Mouse (Mus musculus) midbrain, embryonic 10.5 days (tissue): Measurements from ENCODE around the gene B2m. TPM values are rescaled to one million over a fixed set of nuclear protein-coding genes. Genes with fewer than 3 reads are reported as not detected.
"Not testable (repeated sequence)": the region's sequence is repeated elsewhere in the genome, so short reads cannot be mapped to it uniquely, and the experiment has no call there.

Experiments
- DNase-seq: peaks from one replicate; pipeline ENCODE4 v3.0.0-alpha.2; 2017; ENCODE audit warnings: low spot score
- H3K27ac ChIP-seq: fragments of 300-500 bp; sonication (generic); replicated peaks from 2 replicates; pipeline ENCODE4 v1.5.1; 2016; ENCODE audit warnings: mild to moderate bottlenecking
- H3K27me3 ChIP-seq: fragments of 300-500 bp; sonication (generic); 2 replicates; pipeline ENCODE4 v1.6.1; 2016; ENCODE audit warnings: low read depth, mild to moderate bottlenecking; ENCODE audit not compliant: poor library complexity, severe bottlenecking
- H3K36me3 ChIP-seq: fragments of 300-500 bp; sonication (generic); 2 replicates; pipeline ENCODE4 v1.6.1; 2016; ENCODE audit warnings: mild to moderate bottlenecking, moderate library complexity
- H3K4me1 ChIP-seq: fragments of 300-500 bp; sonication (generic); 2 replicates; pipeline ENCODE4 v1.6.1; 2016
- H3K4me3 ChIP-seq: fragments of 300-500 bp; sonication (generic); 2 replicates; pipeline ENCODE4 v1.5.1; 2016; ENCODE audit warnings: mild to moderate bottlenecking, moderate library complexity
- H3K9me3 ChIP-seq: fragments of 300-500 bp; sonication (generic); replicated peaks from 2 replicates; pipeline ENCODE4 v1.6.1; 2016; ENCODE audit warnings: mild to moderate bottlenecking
- WGBS: fragments of 180-500 bp; shearing (Covaris S2); methylation state at CpG from one replicate; pipeline ENCODE4 v1.1.7; 2016; 5-methylcytosine and 5-hydroxymethylcytosine counted together
- polyA plus RNA-seq: library from polyadenylated mRNA; unstranded; fragments of >200 nt; fragmentation: Nextera tagmentation; extraction: Ambion mirVana; gene quantifications from 2 replicates; pipeline ENCODE4 v1.2.1, GENCODE M21; 2016

The B2m gene
- polyA plus RNA-seq = 101 and 106 TPM in 2 replicates

- DNase-seq = peak; percentile 93
- H3K9me3 ChIP-seq = no peaks in the 10 kb centered on the region
- H3K36me3 ChIP-seq = peaks cover 8% of the 10 kb centered on the region; the same call in 1 of the 2 replicates
- peak within 1 kb of the TSS; percentile 80 for H3K4me3 ChIP-seq
- H3K27me3 ChIP-seq = peaks cover 14% of the 10 kb centered on the region
- under 1% methylated on average over 40 of the region's 40 CpGs for WGBS
- peaks cover 19% of the 10 kb centered on the region for H3K4me1 ChIP-seq
- peak within 1 kb of the TSS; percentile 87 for H3K27ac ChIP-seq
These were observed at the start of gene B2m for GRCm38 (mm10) chr2:122147508-122148241. Gene B2m, plus strand, starts transcription at chr2:122147686.

DNA sequence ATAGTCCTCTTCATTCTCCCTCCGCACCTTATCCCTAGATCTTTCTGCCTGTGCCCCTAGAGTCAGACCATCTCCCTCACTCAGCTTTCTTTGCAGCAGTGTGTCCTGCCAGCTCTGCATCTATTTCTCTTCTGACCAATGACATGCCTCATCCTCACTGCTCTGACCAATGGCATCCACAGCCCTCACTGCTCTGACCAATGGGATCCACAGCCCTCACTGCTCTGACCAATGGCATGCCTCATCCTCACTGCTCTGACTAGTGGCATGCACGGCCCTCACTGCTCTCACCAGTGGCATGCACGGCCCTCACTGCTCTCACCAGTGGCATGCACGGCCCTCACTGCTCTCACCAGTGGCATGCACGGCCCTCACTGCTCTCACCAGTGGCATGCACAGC, 49.8 kb upstream of the B2m start:
- not testable (repeated sequence) for H3K4me3 ChIP-seq, DNase-seq, H3K9me3 ChIP-seq, H3K27me3 ChIP-seq, H3K27ac ChIP-seq, H3K4me1 ChIP-seq
- peaks cover 99% of the 10 kb centered on the region for H3K36me3 ChIP-seq
- 86% methylated on average over 5 of the region's 5 CpGs for WGBS

- Histone ChIP-seq H3K9me3 (no peaks in the 10 kb centered on the region), H3K27me3 (no peaks in the 10 kb centered on the region), H3K36me3 (peaks cover 90% of the 10 kb centered on the region), H3K4me1 (no peaks in the 10 kb centered on the region), H3K27ac (no peak overlapping the region), H3K4me3 (no peak overlapping the region)
- DNase-seq = no peak
These were observed 45.4 kb upstream of the B2m start for GRCm38 (mm10) chr2:122102070-122102469.

DNA sequence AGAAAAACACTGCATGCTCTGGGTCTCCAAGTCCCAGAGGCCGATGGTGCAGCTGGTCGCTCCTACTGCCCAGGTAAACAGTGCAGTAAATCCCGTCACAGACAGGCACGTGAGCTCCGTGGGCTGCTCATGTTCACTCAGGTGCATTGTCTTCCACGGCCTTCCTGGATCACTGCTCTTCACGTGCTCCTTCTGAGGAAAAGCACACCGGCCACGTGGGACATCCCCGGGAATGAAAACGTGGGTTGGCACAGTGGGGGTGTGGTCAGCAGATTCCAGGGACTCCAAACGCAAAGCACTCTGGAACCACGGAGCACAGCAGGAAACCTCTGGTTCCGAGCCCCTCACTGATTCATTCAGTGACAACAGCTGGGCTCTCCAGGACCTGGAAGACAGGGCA, 39.4 kb upstream of the B2m start:
- Histone ChIP-seq H3K27ac (no peak overlapping the region), H3K9me3 (no peaks in the 10 kb centered on the region), H3K4me1 (no peaks in the 10 kb centered on the region), H3K36me3 (peaks cover 74% of the 10 kb centered on the region), H3K27me3 (no peaks in the 10 kb centered on the region), H3K4me3 (no peak overlapping the region)
- no peak for DNase-seq
- WGBS = 86% methylated on average over 14 of the region's 14 CpGs

DNA sequence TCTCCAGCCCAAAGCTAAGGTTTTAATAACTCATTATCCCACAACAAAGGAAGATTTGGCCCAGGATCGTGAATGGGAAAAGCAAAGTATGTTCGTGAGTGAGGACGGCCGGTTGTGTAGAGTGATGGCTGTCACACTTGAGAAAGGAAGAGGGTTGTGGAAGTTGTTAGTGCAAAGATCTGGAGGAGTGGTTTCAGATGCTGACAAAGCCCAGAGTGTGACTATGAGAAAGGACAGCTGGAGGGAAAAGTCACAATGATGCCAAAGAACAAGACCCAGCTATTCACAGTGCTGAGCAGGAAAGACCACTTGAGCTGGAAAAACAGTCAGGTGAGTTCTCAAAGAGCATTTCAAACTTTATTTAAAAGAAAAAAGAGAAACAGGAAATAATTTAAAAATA, 37.8 kb upstream of the B2m start:
- H3K27me3 ChIP-seq = no peaks in the 10 kb centered on the region
- DNase-seq = no peak

DNA sequence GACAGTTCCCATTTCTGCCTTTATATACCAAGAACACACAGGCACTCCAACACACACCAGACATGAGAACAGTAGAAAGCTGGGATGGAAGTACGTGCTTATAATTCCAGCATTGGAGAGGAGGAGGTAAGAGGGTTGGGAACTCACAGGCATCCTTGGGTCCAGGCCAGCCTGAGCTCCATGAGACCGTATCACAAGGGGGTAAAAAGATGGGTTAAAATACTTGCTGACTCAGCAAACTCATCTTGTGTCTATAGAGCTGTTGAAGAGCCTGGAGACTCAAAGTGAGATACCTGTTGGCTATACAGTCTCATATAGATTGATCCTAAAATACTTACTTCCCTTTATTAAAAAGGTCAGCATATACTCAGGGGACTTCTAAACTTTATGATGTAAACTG, 30.6 kb upstream of the B2m start:
- Histone ChIP-seq H3K36me3 (peaks cover 23% of the 10 kb centered on the region), H3K9me3 (no peaks in the 10 kb centered on the region), H3K4me3 (peak overlapping the region; percentile 76), H3K27ac (no peak overlapping the region), H3K27me3 (no peaks in the 10 kb centered on the region), H3K4me1 (peaks cover 17% of the 10 kb centered on the region)
- 89% methylated on average over 2 of the region's 2 CpGs for WGBS
- no peak for DNase-seq

More for the DNA sequence above, 37.8 kb upstream of the B2m start:
- Histone ChIP-seq H3K4me1 (no peaks in the 10 kb centered on the region), H3K36me3 (peaks cover 80% of the 10 kb centered on the region), H3K9me3 (no peaks in the 10 kb centered on the region), H3K27ac (no peak overlapping the region), H3K4me3 (no peak overlapping the region)
- 93% methylated on average over 4 of the region's 4 CpGs for WGBS

DNA sequence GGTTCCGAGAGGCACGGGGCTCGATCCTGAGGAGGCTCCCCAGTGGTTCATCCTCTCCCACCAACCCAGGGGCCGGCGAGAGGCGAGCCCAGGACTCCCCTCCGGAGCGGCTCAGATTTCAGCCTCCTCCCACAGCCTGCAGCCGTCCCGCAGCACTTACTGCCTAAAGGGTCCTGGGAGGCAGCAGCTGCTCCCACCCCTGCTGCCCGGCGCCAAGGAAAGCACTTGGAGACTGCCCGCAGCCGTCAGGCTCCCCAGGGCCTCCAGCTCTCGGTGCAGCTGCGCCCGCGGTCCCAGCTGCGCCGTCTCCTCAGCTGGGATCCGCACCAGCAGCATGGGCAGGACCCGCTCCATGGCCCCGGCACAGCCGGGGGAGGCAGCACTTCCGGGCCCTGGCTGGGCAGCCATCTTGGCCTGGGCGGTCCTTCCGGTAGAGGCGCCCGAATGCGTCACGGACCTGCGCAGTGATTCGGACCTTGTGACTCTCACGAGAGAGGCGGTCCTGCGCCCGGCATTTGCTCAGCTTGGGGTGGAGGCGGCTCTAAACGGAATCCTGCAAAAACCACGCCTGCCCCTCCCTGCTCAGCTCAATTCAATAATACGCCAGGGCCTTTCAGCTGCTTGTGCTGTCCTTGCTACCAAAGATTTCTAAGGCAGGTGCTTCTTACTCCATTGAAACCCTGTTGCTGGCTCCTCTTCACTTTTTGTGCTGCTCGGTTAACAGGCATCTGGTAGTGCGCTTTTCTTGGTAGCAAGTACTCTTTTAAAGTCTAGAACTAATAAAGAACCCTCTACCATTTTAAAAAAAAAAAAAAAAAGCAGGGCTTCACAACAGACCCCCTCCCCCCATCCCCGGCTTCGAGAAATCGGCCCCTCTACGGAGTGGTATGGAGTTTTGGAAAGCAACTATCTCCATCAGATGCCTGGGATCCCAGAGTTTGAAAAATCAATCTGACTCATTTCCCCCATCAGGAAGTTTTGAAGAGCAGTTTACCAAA, 29.2 kb upstream of the B2m start, which contains the start of gene Spg11:
Spg11 (minus strand) TSS at position 426 of the 998 bp plus-strand sequence.
- H3K27ac ChIP-seq = peak within 1 kb of the TSS; percentile 98
- H3K4me1 ChIP-seq = peaks cover 17% of the 10 kb centered on the region
- under 1% methylated on average over 47 of the region's 47 CpGs for WGBS
- peaks cover 15% of the 10 kb centered on the region for H3K36me3 ChIP-seq
- no peaks in the 10 kb centered on the region for H3K9me3 ChIP-seq
- no peaks in the 10 kb centered on the region for H3K27me3 ChIP-seq
- H3K4me3 ChIP-seq = peak within 1 kb of the TSS; percentile 76
- peak; percentile 99 for DNase-seq

DNA sequence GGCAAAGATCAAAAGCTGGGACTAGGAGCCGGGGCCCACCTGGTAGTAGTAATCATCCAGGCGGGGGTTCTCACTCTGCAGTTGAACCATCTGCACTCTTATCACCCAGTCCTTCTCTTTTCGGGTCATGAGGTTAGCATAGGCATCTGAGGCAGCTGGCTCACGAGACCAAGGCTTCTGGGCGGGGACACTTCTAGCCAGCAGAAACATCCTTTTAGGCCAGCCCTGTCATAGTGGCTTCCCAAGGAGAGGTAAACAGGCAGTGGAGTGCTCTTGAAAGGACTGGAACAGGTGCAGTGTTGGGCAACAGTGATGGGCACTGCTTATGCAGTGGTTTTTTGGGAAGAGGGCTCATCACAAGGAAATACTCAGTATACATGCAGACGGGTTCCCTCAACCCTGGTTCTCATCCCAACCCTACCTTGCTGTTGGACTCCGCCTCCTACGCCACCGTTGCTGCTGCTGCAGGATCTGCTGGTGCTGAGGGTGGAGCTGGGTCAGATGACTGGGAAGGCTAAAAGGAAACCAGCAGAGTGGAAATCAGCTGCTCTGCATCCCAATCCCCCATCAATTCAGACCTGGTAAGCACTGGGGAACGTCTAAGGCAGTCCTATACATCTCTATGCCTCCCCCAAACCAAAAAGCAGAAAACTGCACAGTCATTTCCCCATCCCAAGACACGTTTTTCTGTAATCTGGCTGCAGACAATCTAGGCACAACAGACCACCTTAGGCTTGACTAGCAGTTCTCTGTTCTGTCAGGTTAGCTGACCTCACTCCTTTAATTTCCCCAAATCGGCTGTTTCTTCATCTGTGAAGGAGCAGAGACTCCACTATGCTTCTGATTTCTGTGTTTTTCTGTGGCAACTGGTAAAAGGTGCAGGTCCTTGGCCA, 21.6 kb upstream of the B2m start:
- H3K36me3 ChIP-seq = no peaks in the 10 kb centered on the region
- no peaks in the 10 kb centered on the region for H3K9me3 ChIP-seq
- H3K27ac ChIP-seq = 0 out of 2 replicates have a peak overlapping the region, but pooled peaks have one; percentile 17
- no peaks in the 10 kb centered on the region for H3K27me3 ChIP-seq
- 52% methylated on average over 12 of the region's 12 CpGs for WGBS
- peaks cover 19% of the 10 kb centered on the region for H3K4me1 ChIP-seq
- no peak for DNase-seq
- no peak overlapping the region for H3K4me3 ChIP-seq

GRCm38 (mm10) chr2:122126765-122127347, 20.6 kb upstream of the B2m start:
- WGBS = 55% methylated on average over 5 of the region's 5 CpGs

DNA sequence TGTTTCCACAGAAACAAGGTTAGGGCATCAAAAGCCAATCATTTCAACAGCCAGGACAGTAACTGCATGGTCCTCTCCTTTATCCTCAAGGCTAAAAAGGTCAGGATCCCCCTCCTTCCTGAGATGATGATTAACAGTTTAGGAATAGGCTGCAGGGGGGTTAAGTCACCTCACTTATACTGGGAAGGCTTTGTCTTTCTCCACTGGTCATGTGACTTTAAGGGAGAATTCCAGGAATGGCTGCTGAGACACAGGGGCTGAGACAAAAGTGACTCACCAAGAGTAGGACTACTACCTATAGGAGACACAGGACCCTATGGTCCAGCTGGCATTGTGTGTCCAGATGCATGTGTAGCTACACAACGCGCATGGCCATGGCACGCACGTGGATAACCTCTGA, 19.9 kb upstream of the B2m start:
- Histone ChIP-seq H3K27ac (no peak overlapping the region), H3K4me1 (peaks cover 19% of the 10 kb centered on the region), H3K9me3 (no peaks in the 10 kb centered on the region), H3K36me3 (no peaks in the 10 kb centered on the region), H3K27me3 (no peaks in the 10 kb centered on the region), H3K4me3 (no peak overlapping the region)
- no peak for DNase-seq
- 96% methylated on average over 4 of the region's 4 CpGs for WGBS

More at GRCm38 (mm10) chr2:122126765-122127347, 20.6 kb upstream of the B2m start:
- H3K27ac ChIP-seq = no peak overlapping the region
- DNase-seq = no peak
- no peak overlapping the region for H3K4me3 ChIP-seq
- no peaks in the 10 kb centered on the region for H3K27me3 ChIP-seq
- H3K9me3 ChIP-seq = no peaks in the 10 kb centered on the region
- peaks cover 19% of the 10 kb centered on the region for H3K4me1 ChIP-seq
- H3K36me3 ChIP-seq = no peaks in the 10 kb centered on the region

- peaks cover 5% of the 10 kb centered on the region; the same call in 1 of the 2 replicates for H3K4me1 ChIP-seq
- no peaks in the 10 kb centered on the region for H3K27me3 ChIP-seq
- no peak for DNase-seq
- H3K4me3 ChIP-seq = no peak overlapping the region
- H3K9me3 ChIP-seq = no peaks in the 10 kb centered on the region
- no peaks in the 10 kb centered on the region for H3K36me3 ChIP-seq
- 97% methylated on average over 2 of the region's 2 CpGs for WGBS
- H3K27ac ChIP-seq = no peak overlapping the region
These were observed 15.4 kb upstream of the B2m start for GRCm38 (mm10) chr2:122132078-122132477.

GRCm38 (mm10) chr2:122132618-122133017, 14.9 kb upstream of the B2m start:
- H3K9me3 ChIP-seq = no peaks in the 10 kb centered on the region
- no peaks in the 10 kb centered on the region for H3K36me3 ChIP-seq
- no peak overlapping the region for H3K4me3 ChIP-seq
- no peak for DNase-seq
- WGBS = 84% methylated on average over 2 of the region's 2 CpGs
- no peaks in the 10 kb centered on the region for H3K4me1 ChIP-seq
- no peaks in the 10 kb centered on the region for H3K27me3 ChIP-seq
- H3K27ac ChIP-seq = no peak overlapping the region
